Mouse (Mus musculus) ES-E14 (cell line): ENCODE results near the gene Pparg.

Experiments used
- HCFC1 ChIP-seq: IDR thresholded peaks from 2 replicates; pipeline ENCODE4 v1.6.1; 2012; ENCODE audit warnings: low read length, inconsistent platforms, borderline replicate concordance; ENCODE audit not compliant: insufficient read depth
- MAFK ChIP-seq: IDR thresholded peaks from 2 replicates; pipeline ENCODE4 v1.6.1; 2014; ENCODE audit warnings: mild to moderate bottlenecking, low read depth, low read length, inconsistent platforms; ENCODE audit not compliant: insufficient read depth
- ZC3H11A ChIP-seq: IDR thresholded peaks from 2 replicates; pipeline ENCODE4 v1.6.1; 2012; ENCODE audit warnings: low read depth, mild to moderate bottlenecking, inconsistent platforms, low read length, borderline replicate concordance

- TF ChIP-seq ZC3H11A (no peak), HCFC1 (no peak), MAFK (no peak)
Observed at GRCm38 (mm10) chr6:115524449-115524990, 163.8 kb downstream of the Pparg start.
